Mouse (Mus musculus) forebrain, embryonic 14.5 days (tissue): Measurements from ENCODE around the gene Prim2. TPM values are rescaled to one million over a fixed set of nuclear protein-coding genes. Genes with fewer than 3 reads are reported as not detected.

ENCODE experiments used
- ATAC-seq: fragments of 200-750 bp; cut with Nextera tagmentation; 2 replicates; pipeline ENCODE4 v1.8.0; 2017; ENCODE audit warnings: mild to moderate bottlenecking, moderate library complexity
- DNase-seq: peaks from one replicate; pipeline ENCODE4 v3.0.0-alpha.2; 2015; ENCODE audit warnings: low spot score
- H3K27ac ChIP-seq: fragments of 300-500 bp; sonication (generic); 2 replicates; pipeline ENCODE4 v1.5.1; 2014; ENCODE audit warnings: low read depth, mild to moderate bottlenecking, control low read depth, low read length, moderate library complexity
- H3K27me3 ChIP-seq: fragments of 300-500 bp; sonication (generic); replicated peaks from 2 replicates; pipeline ENCODE4 v1.6.1; 2014; ENCODE audit warnings: low read length, control low read depth, mixed read lengths; ENCODE audit not compliant: control insufficient read depth, insufficient read depth
- H3K36me3 ChIP-seq: fragments of 300-500 bp; sonication (generic); 2 replicates; pipeline ENCODE4 v1.6.1; 2014; ENCODE audit warnings: low read length, control low read depth; ENCODE audit not compliant: control insufficient read depth, insufficient read depth
- H3K4me1 ChIP-seq: fragments of 300-500 bp; sonication (generic); 2 replicates; pipeline ENCODE4 v1.6.1; 2014; ENCODE audit warnings: antibody characterized with exemption, low read length, control low read depth; ENCODE audit not compliant: control insufficient read depth, insufficient read depth
- H3K4me2 ChIP-seq: fragments of 300-500 bp; sonication (generic); 2 replicates; pipeline ENCODE4 v1.6.1; 2014; ENCODE audit warnings: mild to moderate bottlenecking, control low read depth, low read length
- H3K4me3 ChIP-seq: fragments of 300-500 bp; sonication (generic); 2 replicates; pipeline ENCODE4 v1.5.1; 2014; ENCODE audit warnings: low read depth, low read length, control low read depth
- H3K9ac ChIP-seq: fragments of 300-500 bp; sonication (generic); 2 replicates; pipeline ENCODE4 v1.6.1; 2014; ENCODE audit warnings: mild to moderate bottlenecking, low read length, control low read depth, moderate library complexity
- H3K9me3 ChIP-seq: fragments of 300-500 bp; sonication (generic); replicated peaks from 2 replicates; pipeline ENCODE4 v1.6.1; 2016; ENCODE audit warnings: low read length, control low read depth, mixed read lengths; ENCODE audit not compliant: control insufficient read depth
- WGBS: fragments of 180-500 bp; shearing (Covaris S2); extraction: QIAGEN DNeasy Blood & Tissue Kit; methylation state at CpG from one replicate; pipeline ENCODE4 v1.1.7; 2014; 5-methylcytosine and 5-hydroxymethylcytosine counted together
- polyA plus RNA-seq: library from polyadenylated mRNA; unstranded; fragments of >200 nt; fragmentation: Nextera tagmentation; extraction: Ambion mirVana; gene quantifications from 2 replicates; pipeline ENCODE4 v1.2.1, GENCODE M21; 2014

Gene Prim2
- polyA plus RNA-seq, 1 experiment from 2014 or later, result 36.8 TPM

DNA sequence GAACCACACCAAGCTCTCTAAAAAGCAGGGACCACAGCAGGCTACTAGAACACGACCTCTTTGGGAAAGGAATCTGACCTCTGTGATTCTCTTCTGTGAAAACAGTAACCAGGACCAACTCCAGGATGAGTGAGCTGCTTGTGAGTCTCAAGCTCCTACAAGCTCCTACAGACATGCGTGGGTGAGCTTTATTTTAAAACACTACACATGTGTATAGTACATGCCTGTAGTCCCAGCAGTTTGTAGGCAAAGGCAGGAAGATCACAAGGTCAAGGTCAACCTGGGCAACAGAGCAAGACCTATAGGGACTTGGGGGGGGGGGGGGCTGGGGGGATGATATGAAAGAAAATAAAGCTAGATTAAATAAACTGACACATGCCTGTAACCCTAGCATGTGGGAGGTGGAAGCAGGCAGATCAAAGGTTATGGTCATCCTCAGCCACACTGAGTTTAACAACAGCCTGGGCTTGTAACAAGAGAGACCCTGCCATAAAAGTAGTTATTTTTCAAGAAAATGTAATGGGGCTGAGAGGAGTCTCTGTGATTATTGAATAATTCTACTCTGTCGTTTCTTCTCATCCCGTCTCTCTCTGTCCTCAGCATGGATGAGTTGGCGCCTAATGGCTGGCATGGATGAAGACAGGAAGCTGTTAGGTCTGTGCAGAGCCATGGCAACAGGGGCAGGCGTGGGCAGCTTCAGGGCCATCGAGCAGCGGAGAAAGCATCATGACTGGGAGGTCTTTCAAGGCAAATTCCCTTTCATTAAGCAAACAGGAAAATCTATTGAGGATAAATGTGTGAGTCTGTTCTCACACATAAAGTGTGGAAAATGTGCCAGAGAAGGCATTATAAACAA is 78.8 kb downstream of the Prim2 start:
- no peaks in the 10 kb centered on the region for H3K9me3 ChIP-seq
- peak; percentile 57; the same call in 1 of the 2 replicates for ATAC-seq

DNA sequence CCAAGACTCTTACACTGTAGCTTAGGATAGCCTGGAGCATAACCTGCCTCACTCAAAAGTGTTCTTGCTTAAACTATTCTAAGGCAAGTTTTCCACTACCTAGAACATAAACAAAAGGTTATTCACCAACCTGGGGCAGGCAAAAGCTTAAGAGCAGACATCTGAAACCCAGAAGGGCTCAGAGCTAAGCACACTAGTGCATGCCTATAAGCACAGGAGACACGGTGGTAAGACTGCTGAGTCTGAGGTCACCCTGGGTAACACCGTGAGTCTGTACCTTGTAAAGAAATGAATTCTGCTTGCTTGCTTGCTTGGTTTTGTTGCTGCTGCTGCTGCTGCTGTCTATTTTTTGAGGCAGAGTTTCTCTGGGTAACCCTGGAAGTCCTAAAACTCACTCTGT is 80.1 kb downstream of the Prim2 start:
- Histone ChIP-seq H3K9me3 (no peaks in the 10 kb centered on the region), H3K4me2 (no peak overlapping the region), H3K4me1 (no peaks in the 10 kb centered on the region), H3K27ac (no peak overlapping the region), H3K4me3 (no peak overlapping the region), H3K9ac (no peak overlapping the region), H3K27me3 (no peaks in the 10 kb centered on the region), H3K36me3 (no peaks in the 10 kb centered on the region)
- DNase-seq (no peak), ATAC-seq (no peak)
- WGBS, result 48% methylated on average over 2 of the region's 2 CpGs

More for the DNA sequence above, 78.8 kb downstream of the Prim2 start:
- no peaks in the 10 kb centered on the region for H3K4me1 ChIP-seq
- no peak overlapping the region for H3K4me3 ChIP-seq
- no peaks in the 10 kb centered on the region for H3K36me3 ChIP-seq
- DNase-seq, result peak; percentile 15
- H3K27ac ChIP-seq, result no peak overlapping the region
- H3K9ac ChIP-seq, result no peak overlapping the region
- WGBS, result 67% methylated on average over 8 of the region's 8 CpGs
- no peak overlapping the region for H3K4me2 ChIP-seq
- no peaks in the 10 kb centered on the region for H3K27me3 ChIP-seq

DNA sequence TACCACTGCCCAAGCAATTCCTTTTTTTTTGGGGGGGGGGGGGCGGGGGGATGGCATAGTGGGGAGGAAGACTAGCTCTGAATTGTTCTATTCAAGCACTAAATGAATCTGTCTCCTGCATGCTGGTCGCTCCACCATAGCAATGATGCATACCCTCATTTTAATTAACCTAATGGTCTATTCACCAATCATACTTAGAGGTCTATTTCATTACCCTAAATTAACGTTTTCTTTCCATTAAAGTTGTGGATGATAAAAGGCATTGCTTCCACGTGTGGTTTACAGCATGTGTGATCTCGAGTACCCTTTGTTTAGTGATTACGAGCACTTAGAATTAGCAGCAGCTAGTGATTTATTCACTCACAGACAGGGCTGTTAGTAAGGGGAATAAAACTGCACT is 81.0 kb downstream of the Prim2 start:
- H3K9ac ChIP-seq, result no peak overlapping the region
- no peak overlapping the region for H3K4me2 ChIP-seq
- H3K27ac ChIP-seq, result no peak overlapping the region
- no peaks in the 10 kb centered on the region for H3K4me1 ChIP-seq
- H3K4me3 ChIP-seq, result no peak overlapping the region
- no peaks in the 10 kb centered on the region for H3K36me3 ChIP-seq
- ATAC-seq (peak; percentile 49), DNase-seq (peak; percentile 19)
- H3K9me3 ChIP-seq, result no peaks in the 10 kb centered on the region
- no peaks in the 10 kb centered on the region for H3K27me3 ChIP-seq
- 17% methylated on average over 6 of the region's 6 CpGs for WGBS

DNA sequence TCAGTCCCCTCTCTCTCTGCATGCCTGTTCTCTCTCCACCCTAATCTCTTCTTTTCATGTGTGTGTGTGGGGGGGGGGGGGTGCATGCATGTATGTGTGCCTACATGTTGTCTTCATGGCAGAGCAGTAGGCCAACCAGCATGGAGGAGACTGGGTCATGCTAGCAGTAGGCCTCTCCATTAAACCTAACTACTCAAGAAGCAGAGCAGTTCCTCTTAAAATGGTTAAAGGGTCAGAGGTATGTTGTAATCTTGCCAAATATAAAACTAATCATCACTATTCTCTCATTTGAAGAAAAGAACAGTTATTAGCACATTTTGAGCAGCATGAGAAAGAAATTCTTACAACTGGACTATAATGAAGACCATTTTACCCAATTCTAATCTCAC is 85.0 kb downstream of the Prim2 start:
- ATAC-seq (no peak), DNase-seq (no peak)
- Histone ChIP-seq H3K4me2 (no peak overlapping the region), H3K9me3 (no peaks in the 10 kb centered on the region), H3K36me3 (no peaks in the 10 kb centered on the region), H3K27me3 (no peaks in the 10 kb centered on the region), H3K27ac (no peak overlapping the region), H3K4me1 (no peaks in the 10 kb centered on the region), H3K9ac (no peak overlapping the region), H3K4me3 (no peak overlapping the region)

DNA sequence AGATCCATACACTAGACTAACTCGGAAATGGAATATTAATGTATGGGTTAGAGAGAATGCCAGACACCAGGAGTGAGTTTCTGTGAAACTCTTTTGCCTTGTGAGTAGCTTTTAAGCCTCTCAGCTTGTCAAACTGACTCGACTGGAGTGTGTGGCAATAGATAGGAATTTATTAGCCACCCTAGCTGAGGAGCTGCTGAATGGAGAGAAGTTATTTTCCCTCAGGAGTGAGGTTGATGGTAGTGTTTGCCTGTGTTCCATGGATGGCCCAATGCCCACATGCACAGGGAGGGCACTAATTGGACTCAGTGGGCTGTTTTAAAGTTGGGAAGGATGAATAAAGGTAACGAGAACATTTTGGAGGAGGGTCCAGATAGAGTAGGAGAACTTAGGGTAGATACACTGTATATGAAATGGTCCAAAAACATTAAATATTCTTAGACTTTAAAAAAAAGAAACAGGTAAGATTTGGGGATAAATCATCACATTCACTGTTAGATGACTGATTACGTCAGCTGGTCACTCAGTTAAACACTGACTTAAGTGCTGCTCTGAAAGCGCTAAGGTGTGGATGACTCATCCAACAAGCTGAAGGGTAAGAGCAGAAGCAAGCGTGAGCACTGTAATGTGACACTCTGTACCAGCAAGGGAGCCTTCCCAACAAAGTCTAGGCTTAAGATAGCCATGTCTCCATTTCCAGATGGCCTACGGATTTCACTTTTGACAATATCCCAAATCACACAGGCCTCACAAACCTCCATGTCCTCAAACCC is 85.6 kb downstream of the Prim2 start:
- 89% methylated on average over 7 of the region's 7 CpGs for WGBS
- ATAC-seq (no peak), DNase-seq (no peak)
- Histone ChIP-seq H3K4me1 (no peaks in the 10 kb centered on the region), H3K36me3 (no peaks in the 10 kb centered on the region), H3K4me2 (no peak overlapping the region), H3K9me3 (no peaks in the 10 kb centered on the region), H3K4me3 (no peak overlapping the region), H3K27me3 (no peaks in the 10 kb centered on the region), H3K27ac (no peak overlapping the region), H3K9ac (no peak overlapping the region)

DNA sequence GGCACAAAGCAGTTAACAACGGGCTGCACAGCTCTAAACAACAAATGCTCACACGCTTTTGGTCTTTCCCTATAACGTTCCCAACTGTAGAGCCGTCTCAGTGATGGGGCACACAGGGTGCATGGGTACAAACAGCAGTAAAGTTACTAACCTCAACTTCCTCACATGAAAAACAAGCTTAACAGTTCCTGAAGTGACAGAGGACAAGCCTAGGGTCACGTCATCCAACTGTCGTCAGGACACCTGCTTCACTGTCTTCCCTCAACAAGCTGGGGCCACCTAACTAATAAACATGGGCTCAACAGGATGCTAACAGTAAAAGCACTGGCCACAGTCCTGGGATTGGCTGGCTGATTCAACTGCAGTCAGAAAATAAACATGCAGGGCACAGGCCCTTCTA is 91.0 kb downstream of the Prim2 start:
- DNase-seq (no peak), ATAC-seq (no peak)
- 75% methylated on average over 6 of the region's 6 CpGs for WGBS
- Histone ChIP-seq H3K27ac (no peak overlapping the region), H3K9me3 (no peaks in the 10 kb centered on the region), H3K27me3 (no peaks in the 10 kb centered on the region), H3K36me3 (no peaks in the 10 kb centered on the region), H3K4me2 (no peak overlapping the region), H3K4me3 (no peak overlapping the region), H3K9ac (no peak overlapping the region), H3K4me1 (no peaks in the 10 kb centered on the region; the same call in 1 of the 2 replicates)

DNA sequence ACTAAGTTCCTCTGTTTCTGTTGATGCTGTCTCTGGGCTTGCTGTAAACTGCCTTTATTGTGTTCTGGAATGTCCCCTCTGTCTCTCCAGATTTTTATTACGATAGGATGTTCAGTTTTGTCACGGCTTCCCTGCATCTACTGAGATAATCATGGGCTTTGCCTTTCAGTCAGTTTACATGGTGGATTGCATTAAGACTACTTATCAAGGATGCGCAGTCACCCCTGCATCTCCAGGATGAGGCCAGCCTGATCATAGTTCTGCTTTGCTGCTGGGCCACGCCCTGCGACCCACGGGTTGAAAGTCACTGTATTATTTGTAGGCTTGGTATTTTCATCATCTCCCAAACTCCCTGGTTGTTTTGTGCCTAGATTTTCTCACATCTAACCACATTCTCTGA is 95.1 kb downstream of the Prim2 start:
- ATAC-seq, result no peak
- Histone ChIP-seq H3K27me3 (no peaks in the 10 kb centered on the region), H3K36me3 (no peaks in the 10 kb centered on the region)

DNA sequence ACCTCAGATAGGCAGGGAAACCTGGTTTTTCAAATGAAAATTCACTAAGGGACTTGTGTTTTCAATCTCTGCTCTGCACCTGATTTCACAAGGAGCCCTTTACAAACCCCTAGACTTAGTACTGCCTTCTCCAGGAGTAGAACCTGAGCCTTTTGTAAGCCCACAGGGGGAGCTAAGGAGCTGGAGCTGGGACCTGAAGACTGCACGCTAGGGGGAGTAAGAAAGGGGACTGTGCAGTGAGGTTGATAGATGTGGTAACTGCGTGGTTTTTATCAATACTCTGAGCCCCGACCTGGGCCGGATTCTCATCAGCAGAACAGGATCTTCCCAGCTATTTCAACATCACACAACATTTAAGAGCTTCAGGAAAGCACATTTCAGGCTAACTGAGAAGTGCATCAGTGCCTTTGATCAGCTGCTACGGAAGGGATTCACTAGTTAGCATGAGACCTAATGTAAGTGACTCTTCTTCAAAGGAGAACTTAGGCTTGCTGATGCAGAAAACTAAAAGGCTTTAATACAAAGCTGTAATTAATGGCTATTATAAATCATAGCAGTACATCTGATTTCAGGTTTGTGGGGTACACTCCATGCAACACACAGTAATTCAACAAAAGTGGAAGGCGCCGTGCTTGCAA is 103.7 kb downstream of the Prim2 start:
- ATAC-seq (no peak), DNase-seq (no peak)
- Histone ChIP-seq H3K4me2 (no peak overlapping the region), H3K36me3 (no peaks in the 10 kb centered on the region), H3K27ac (no peak overlapping the region), H3K9me3 (no peaks in the 10 kb centered on the region), H3K9ac (no peak overlapping the region), H3K4me3 (no peak overlapping the region), H3K27me3 (no peaks in the 10 kb centered on the region), H3K4me1 (no peaks in the 10 kb centered on the region)
- 56% methylated on average over 7 of the region's 7 CpGs for WGBS

More for the DNA sequence above, 95.1 kb downstream of the Prim2 start:
- H3K4me2 ChIP-seq, result no peak overlapping the region
- H3K4me1 ChIP-seq, result no peaks in the 10 kb centered on the region; the same call in 1 of the 2 replicates
- WGBS, result 95% methylated on average over 6 of the region's 6 CpGs
- H3K4me3 ChIP-seq, result no peak overlapping the region
- H3K27ac ChIP-seq, result no peak overlapping the region
- DNase-seq, result no peak
- no peak overlapping the region for H3K9ac ChIP-seq
- H3K9me3 ChIP-seq, result no peaks in the 10 kb centered on the region
